Mouse (Mus musculus): ENCODE data around the gene Tmem132d. TPM values are rescaled to one million over a fixed set of nuclear protein-coding genes. Genes with fewer than 3 reads are reported as not detected.
"Not testable (repeated sequence)": the region's sequence is repeated elsewhere in the genome, so short reads cannot be mapped to it uniquely, and the experiment has no call there.

Gene Tmem132d
- total RNA-seq, 2 experiments from 2014 or later: 0.13 TPM; not detected in 1

- DNase-seq: no peak
Measured at GRCm38 (mm10) chr5:128075456-128075855, 357.4 kb downstream of the Tmem132d start.

- DNase-seq: no peak
Measured at GRCm38 (mm10) chr5:128072616-128073015, 360.3 kb downstream of the Tmem132d start.

DNA sequence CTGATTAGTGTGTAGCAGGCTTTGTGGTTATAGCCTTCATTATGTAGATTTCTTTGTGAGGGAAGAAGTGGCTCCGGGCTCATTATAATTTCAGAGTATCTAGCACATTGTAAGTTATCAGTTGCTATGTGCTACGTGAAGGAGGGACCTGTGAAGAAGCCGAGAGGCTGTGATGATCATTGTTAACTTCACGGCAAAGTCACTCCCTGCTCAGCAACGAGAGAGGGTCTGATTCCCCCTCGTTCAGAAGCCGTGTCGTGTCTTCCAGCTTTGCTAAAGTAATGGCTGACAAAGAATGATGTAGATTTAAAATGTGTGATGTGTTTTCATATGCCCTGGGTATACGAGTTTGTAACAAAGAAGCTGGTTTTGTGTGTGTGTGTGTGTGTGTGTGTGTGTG, 391.1 kb downstream of the Tmem132d start:
- DNase-seq: no peak

GRCm38 (mm10) chr5:128040036-128040435, 392.8 kb downstream of the Tmem132d start:
- no peak for DNase-seq

DNA sequence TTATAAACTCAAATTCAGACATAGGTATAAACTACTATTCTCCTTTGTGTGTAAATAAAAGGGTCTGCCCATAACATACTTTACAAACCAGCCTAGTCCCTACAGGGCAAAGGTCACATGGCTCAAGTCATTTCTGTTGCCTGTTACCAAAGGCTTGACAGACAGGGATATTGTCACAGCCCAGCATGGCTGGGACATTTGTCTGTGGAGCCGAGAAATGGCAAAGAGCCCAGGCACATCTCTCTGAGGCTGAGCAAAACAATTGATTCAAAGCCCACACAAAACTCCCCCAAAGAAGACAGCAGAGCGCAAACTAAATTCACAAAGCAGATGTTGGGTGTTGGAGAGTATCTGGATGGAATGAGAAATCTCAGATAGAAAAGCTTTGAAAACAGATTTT, 405.8 kb downstream of the Tmem132d start:
- DNase-seq: no peak

DNA sequence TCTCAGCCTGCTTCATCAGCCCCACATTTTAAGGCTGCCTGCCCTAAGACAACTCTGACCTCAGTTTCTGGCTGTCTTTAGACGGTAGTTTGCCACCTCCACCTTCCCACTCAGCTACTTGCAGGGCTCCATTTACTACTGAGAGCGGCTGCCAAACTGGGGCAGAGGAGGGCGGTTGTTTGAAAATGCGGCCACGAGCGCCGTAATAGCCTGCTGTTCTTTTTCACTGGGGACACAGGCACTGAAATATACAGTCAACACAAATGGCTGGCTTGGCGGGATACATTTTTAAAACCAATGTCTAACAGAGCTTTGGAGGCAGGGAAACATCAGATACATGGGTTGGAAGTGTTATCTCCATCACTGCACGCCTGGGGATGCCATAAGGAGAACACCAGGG, 428.2 kb downstream of the Tmem132d start:
- no peak for DNase-seq

- no peak for DNase-seq
Measured at GRCm38 (mm10) chr5:127996526-127997245, 436.2 kb downstream of the Tmem132d start.

GRCm38 (mm10) chr5:127993460-127993859, 439.4 kb downstream of the Tmem132d start:
- no peak for DNase-seq

DNA sequence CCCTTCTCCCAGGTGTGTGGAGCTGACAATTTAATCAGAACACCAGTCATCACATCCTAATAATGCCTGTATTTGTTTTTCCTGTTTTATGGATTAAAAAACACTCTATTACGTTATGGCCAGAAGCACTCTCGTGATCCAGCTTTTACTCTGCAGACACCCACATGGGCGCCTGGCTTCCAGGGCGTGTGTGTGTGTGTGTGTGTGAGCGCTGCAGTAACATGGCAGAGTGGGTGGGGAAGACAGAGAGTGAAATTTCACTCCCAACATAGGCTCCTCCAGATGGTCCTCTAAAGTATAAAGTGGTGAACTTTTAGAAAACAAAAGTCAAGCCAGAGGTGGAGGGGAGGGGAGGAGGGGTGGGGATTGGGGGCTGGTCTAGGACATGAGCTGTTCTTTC, 442.1 kb downstream of the Tmem132d start:
- DNase-seq: no peak

DNA sequence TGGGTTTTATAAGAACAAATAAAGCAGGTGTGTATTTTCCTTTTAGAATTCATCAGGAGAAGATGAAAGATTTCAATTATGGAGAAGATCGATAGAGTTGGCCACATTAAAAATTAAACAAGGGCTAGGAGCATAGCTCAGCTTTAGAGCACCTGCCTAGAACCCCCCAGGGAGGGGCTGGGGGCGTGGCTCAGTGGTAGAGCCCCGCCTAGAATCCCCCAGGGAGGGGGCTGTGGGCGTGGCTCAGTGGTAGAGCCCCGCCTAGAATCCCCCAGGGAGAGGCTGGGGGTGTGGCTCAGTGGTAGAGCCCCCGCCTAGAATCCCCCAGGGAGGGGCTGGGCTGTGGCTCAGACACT, 452.9 kb downstream of the Tmem132d start:
- not testable (repeated sequence) for DNase-seq

DNA sequence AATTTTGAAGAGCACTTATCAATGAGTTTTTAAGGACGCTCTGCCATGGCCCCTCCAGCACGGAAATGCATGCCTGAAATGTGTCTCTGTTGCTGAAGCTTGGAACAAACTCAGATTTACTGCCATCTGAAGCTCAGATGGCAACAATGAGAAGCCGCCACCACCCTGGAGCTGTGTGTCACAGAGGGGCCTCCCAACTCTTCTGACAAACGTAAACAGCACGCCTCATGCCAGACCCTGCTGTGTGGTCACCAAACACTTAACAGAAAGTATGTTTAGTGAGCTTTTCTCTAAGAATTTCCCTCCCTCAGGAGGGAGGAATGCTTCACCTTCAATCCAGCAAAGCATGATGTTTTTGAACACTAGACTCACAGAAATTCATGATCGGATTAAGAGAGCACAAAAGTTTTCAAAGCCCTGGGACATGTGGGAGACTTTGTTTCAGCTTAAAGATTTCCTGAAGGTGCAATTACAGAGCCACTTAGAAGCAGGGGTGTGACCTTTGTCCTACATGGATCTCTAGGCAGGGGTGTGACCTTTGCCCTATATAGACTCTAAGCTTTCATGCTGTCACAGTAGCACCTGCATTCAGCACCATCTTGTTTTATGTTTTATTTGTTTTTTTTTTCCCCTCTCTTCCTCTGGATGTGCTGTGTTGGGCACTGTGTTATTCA, 453.4 kb downstream of the Tmem132d start:
- no peak for DNase-seq

GRCm38 (mm10) chr5:127976661-127977060, 456.2 kb downstream of the Tmem132d start:
- no peak for DNase-seq

- no peak for DNase-seq
Measured at GRCm38 (mm10) chr5:127965700-127966099, 467.2 kb downstream of the Tmem132d start.

DNA sequence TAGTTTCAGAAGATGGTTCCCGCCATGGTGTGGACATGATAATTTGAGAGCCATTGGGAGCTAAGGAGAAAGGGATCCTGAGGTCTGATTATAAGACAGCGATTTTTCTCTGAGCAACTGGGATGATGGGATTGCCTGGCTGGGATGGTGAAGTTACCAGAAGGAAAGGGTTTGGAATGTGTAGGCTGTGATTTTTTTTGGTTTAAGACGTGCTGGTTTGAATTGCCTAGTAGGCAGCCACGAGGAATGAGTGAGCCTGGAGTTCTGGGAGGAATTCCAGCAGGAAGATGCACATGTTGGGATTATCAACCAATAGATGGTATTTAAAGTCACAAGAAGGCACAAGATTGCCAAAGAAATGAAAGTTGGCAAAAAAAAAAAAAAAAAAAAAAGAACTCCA, 470.2 kb downstream of the Tmem132d start:
- DNase-seq: no peak

GRCm38 (mm10) chr5:127956511-127957097, 476.3 kb downstream of the Tmem132d start:
- no peak for DNase-seq

- no peak for DNase-seq
Measured at GRCm38 (mm10) chr5:127954231-127954790, 478.6 kb downstream of the Tmem132d start.

DNA sequence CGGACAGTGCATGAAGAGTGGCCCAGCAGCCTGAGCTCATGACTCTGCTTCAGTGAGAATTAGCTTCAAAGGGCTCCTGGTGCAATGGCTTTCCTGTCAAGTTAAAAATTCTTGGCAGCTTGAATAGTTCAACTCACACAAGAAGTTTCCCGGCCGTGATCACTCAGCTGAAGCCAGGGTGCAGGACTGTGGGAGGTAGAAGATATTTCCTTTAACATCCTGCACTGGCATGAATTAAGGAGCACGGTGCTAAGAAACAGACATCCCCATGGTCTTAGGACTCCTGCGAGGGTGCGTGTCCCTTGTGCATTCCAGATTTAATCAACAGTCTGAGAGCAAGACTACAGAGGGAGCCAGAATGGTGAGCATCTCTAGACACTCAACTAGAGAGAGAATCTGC, 480.1 kb downstream of the Tmem132d start:
- DNase-seq: no peak

DNA sequence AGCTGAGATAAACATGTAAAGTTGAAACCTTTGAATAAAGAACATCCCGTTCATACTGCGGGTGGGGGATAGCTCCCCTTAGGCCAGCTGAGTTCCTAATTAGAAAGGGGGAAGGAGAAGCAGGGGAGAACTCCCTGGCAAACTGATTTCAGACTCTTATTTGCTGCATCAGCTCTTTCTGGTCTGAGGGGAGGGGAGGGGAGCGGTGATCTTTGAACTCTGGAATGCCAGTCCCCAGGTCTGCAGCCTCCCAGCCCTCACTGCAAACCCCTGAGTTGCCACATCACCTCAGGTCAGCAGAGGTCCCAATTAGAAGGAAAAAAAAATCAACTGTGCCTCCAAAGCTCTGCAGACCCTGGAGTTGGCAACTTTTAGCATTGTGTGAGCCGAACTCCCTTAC, 482.3 kb downstream of the Tmem132d start:
- no peak for DNase-seq

DNA sequence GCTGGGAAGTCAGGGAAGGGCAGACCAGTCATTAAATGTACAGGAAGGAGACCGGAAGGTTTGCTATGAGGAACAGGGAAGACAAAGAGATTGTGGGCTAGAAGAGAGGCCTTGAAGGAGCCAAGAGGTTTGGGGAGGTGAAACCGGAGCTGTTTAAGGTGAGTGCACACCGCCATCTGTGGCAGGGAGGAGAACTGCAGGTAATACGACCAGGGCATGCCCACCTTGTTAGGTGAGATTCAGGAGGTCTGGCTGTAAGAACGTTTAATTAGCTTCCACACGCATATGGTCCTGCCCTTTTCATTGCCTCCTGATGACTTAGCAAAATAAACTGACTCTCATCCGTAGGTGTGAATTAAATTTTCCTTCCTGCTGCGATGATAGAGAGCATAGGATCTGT, 485.6 kb downstream of the Tmem132d start:
- DNase-seq: peak; percentile 5

- not testable (repeated sequence) for DNase-seq
Measured at GRCm38 (mm10) chr5:127942171-127942570, 490.7 kb downstream of the Tmem132d start.

DNA sequence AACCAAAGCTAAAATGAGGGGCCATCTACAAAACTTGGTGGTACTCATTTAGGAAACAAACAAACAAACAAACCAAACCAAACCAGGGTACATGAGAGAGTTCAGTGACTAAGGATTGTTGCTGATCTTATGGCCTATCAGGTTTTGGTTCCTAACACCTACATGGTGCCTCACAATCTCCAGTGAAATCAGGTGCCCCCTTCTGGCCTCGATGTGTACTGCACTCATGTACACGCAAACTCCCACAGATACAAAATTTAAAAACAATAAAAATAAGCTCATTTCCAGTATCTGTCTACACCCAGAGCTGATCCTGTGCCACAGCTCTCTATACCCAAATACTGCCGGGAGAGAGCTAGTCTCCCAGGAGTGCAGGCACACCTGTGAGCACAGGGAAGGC, 495.0 kb downstream of the Tmem132d start:
- no peak for DNase-seq

GRCm38 (mm10) chr5:127929687-127930086, 503.2 kb downstream of the Tmem132d start:
- no peak for DNase-seq

GRCm38 (mm10) chr5:127926686-127927085, 506.2 kb downstream of the Tmem132d start:
- DNase-seq: no peak
